Mouse (Mus musculus) stomach, postnatal 0 days (tissue): Measurements from ENCODE around the gene Acot13.

Source experiments
- CTCF ChIP-seq: IDR thresholded peaks from 2 replicates; pipeline ENCODE4 v1.5.1; 2016; ENCODE audit warnings: antibody characterized with exemption, low read depth, mild to moderate bottlenecking, moderate library complexity
- EP300 ChIP-seq: optimal IDR thresholded peaks from 2 replicates; pipeline ENCODE3; 2016; ENCODE audit warnings: antibody characterized with exemption

- TF ChIP-seq CTCF (no peak), EP300 (no peak)
Measured at GRCm38 (mm10) chr13:24826116-24826515, 5.2 kb downstream of the Acot13 start.
